Mouse (Mus musculus) lung, embryonic 14.5 days (tissue): ENCODE measurements around the gene Calm2. TPM values are rescaled to one million over a fixed set of nuclear protein-coding genes. Genes with fewer than 3 reads are reported as not detected.

Experiments
- ATAC-seq: fragments of 200-750 bp; cut with Nextera tagmentation; 2 replicates; pipeline ENCODE4 v1.8.0; 2017; ENCODE audit warnings: mild to moderate bottlenecking, moderate TSS enrichment, moderate library complexity; ENCODE audit not compliant: insufficient read depth
- DNase-seq: peaks from one replicate; pipeline ENCODE4 v3.0.0-alpha.2; 2015
- H3K27ac ChIP-seq: fragments of 300-500 bp; sonication (generic); 2 replicates; pipeline ENCODE4 v1.5.1; 2014; ENCODE audit warnings: low read depth, mild to moderate bottlenecking, moderate library complexity
- H3K27me3 ChIP-seq: fragments of 300-500 bp; sonication (generic); 2 replicates; pipeline ENCODE4 v1.6.1; 2014; ENCODE audit warnings: low read length, control low read depth; ENCODE audit not compliant: insufficient read depth
- H3K36me3 ChIP-seq: fragments of 300-500 bp; sonication (generic); 2 replicates; pipeline ENCODE4 v1.6.1; 2014; ENCODE audit warnings: control low read depth; ENCODE audit not compliant: insufficient read depth
- H3K4me1 ChIP-seq: fragments of 300-500 bp; sonication (generic); 2 replicates; pipeline ENCODE4 v1.6.1; 2014; ENCODE audit warnings: antibody characterized with exemption, control low read depth; ENCODE audit not compliant: insufficient read depth
- H3K4me2 ChIP-seq: fragments of 300-500 bp; sonication (generic); 2 replicates; pipeline ENCODE4 v1.6.1; 2014; ENCODE audit warnings: mild to moderate bottlenecking
- H3K4me3 ChIP-seq: fragments of 300-500 bp; sonication (generic); 2 replicates; pipeline ENCODE4 v1.5.1; 2014; ENCODE audit warnings: low read depth, low read length
- H3K9ac ChIP-seq: fragments of 300-500 bp; sonication (generic); 2 replicates; pipeline ENCODE4 v1.6.1; 2014
- H3K9me3 ChIP-seq: fragments of 300-500 bp; sonication (generic); 2 replicates; pipeline ENCODE4 v1.6.1; 2016; ENCODE audit warnings: low read depth, low read length, control low read depth
- CTCF ChIP-seq: IDR thresholded peaks from 2 replicates; pipeline ENCODE4 v1.5.1; 2016; ENCODE audit warnings: antibody characterized with exemption, low read depth
- WGBS: fragments of 180-500 bp; shearing (Covaris S2); extraction: QIAGEN DNeasy Blood & Tissue Kit; methylation state at CpG from one replicate; pipeline ENCODE4 v1.1.7; 2014; 5-methylcytosine and 5-hydroxymethylcytosine counted together
- polyA plus RNA-seq: library from polyadenylated mRNA; unstranded; fragments of >200 nt; fragmentation: Nextera tagmentation; extraction: Ambion mirVana; gene quantifications from 2 replicates; pipeline ENCODE4 v1.2.1, GENCODE M21; 2014

Calm2 gene
- polyA plus RNA-seq, 1 experiment from 2014 or later, result 944 TPM

DNA sequence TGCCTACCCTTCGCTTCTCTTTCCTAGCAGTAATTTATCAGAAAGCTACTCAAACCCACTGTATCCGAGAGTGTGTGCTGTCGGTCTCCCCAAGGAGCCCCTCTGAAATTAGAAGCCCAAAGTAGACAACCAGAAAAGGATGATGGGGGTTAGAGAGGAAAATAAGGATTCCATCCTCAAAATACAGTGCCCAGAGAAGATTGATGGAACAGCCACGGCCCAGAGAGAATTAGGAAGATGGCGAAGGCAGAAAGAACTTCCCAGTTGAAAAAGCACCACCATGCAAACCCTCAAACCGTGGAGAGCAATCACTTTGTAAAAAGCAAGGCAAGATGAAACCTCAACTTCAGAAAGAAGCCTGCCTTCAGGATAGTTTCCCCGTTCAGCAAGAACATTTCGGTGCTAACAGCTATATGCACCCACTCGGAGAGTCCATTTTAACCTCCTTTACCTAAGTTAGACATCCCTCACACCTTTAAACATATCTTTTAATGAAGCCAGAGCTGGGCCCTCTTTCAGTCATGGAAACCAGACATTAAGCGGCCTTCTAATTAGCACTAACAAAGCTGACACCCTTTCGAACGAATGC, 971 bp upstream of the Calm2 start:
- Histone ChIP-seq H3K36me3 (0 out of 2 replicates have a peak, but pooled peaks cover under 1% of the 10 kb centered on the region), H3K4me3 (peak overlapping the region; percentile 96), H3K9ac (peak overlapping the region; percentile 97), H3K4me2 (peak overlapping the region; percentile 86), H3K27ac (peak overlapping the region; percentile 98; the same call in 1 of the 2 replicates), H3K4me1 (peaks cover 13% of the 10 kb centered on the region), H3K27me3 (no peaks in the 10 kb centered on the region), H3K9me3 (no peaks in the 10 kb centered on the region)
- TF ChIP-seq CTCF, result no peak
- ATAC-seq, result no peak
- 48% methylated on average over 12 of the region's 12 CpGs for WGBS
- DNase-seq, result no peak

DNA sequence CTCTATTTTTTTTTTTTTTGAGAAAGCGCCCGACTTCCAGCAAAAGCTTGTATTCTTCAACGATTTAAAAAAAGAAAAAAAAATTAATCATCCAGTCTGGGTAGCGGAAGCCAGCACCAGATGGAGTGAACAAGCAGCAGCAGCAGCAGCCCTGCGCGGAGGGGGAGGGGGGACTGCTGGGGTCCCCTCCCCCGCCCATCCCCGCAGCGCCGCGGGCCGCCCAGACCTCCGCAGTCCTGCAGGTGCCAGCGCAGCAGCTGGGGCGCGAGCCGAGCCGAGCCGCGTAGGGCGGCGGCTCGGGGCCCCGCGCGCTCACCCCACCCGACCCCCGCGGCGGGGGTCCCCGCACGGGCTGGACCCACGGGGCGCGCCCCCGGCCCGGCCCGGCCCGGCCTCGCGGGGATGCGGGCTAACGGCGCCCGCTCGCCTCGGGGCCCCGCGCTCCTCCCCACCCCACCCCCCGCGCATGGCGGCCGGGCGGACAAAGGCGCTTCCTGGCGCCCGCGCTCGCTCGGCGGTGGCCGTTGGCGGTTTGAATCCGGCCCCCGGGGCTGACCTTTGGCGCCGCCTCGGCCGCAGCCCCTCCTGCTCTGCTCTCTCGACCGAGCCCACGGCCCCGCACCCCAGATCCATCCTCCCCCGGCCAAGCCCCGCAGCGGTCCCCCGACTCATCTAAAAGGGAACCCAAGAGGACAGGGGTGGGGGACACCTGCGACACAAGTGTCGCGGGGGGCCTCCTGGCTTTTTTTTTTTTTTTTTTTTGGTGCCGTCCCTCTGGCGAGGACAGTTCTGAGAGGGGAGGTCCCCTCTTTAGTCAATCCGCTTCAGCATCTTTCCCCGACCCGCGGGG, 593 bp downstream of the Calm2 start:
- Histone ChIP-seq H3K9me3 (no peaks in the 10 kb centered on the region), H3K27ac (peak overlapping the region; percentile 98), H3K4me3 (peak overlapping the region; percentile 96), H3K9ac (peak overlapping the region; percentile 97), H3K4me1 (peaks cover 17% of the 10 kb centered on the region), H3K36me3 (peaks cover 10% of the 10 kb centered on the region), H3K27me3 (no peaks in the 10 kb centered on the region), H3K4me2 (peak overlapping the region; percentile 86)
- ATAC-seq (peak; percentile 72), DNase-seq (peak; percentile 73)
- no peak for TF ChIP-seq CTCF
- WGBS, result under 1% methylated on average over 59 of the region's 86 CpGs

DNA sequence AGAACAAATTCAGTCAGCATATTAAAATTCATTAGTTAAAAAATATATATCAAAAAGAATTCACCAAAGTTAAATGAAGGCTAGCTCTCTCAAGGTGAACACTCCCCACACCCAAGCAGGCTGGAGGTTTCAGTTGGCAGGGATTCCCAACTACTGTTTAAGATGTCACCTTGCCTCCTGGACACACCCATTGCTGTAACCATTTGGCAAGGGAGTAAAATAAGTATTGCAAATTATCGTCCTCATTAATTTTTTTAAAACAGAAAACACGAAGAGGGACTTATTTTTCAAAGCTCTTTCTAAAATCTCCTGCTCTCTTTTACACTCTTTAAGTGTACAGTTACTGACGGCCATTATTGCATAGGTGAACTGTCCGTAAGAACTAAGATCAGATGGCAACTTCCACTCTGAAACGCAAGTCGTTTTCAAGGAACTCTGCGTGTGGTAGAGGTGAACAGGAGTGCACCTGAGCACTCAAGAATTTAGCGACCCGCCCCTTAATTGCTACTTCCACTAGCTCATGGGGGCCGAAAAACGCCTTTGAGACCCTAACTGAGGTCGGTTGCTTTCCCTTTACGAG, 1.3 kb downstream of the Calm2 start:
- ATAC-seq, result no peak

DNA sequence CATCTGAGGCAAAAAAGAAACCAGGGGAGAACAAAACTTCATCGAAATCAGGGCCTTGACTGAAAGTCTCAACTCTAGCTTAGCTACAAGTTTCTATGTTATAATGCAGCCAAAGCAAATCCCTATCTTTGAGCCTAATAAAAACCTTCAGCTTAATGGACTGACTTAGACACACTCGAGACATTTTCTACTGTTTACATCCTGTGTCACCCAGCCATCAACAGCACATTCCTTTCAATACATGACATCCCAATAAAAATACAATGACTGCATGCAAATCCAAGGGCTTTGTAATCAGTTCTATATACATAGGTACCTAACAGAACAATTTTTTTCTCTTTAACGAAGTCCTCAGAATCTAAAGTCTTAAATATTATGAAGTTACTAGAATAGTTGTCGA, 2.0 kb downstream of the Calm2 start:
- peaks cover 17% of the 10 kb centered on the region for H3K4me1 ChIP-seq
- no peaks in the 10 kb centered on the region for H3K27me3 ChIP-seq
- WGBS, result 23% methylated on average over 4 of the region's 4 CpGs
- no peak overlapping the region for H3K27ac ChIP-seq
- no peaks in the 10 kb centered on the region for H3K9me3 ChIP-seq
- peak overlapping the region; percentile 86 for H3K4me2 ChIP-seq
- no peak for TF ChIP-seq CTCF
- H3K4me3 ChIP-seq, result peak overlapping the region; percentile 30
- H3K36me3 ChIP-seq, result peaks cover 14% of the 10 kb centered on the region
- no peak for ATAC-seq
- DNase-seq, result peak; percentile 73
- H3K9ac ChIP-seq, result peak overlapping the region; percentile 35; the same call in 1 of the 2 replicates

More for the DNA sequence above, 1.3 kb downstream of the Calm2 start:
- H3K4me3 ChIP-seq, result peak overlapping the region; percentile 96
- no peaks in the 10 kb centered on the region for H3K27me3 ChIP-seq
- H3K27ac ChIP-seq, result peak overlapping the region; percentile 98
- H3K4me1 ChIP-seq, result peaks cover 17% of the 10 kb centered on the region
- H3K4me2 ChIP-seq, result peak overlapping the region; percentile 86
- no peak for TF ChIP-seq CTCF
- no peaks in the 10 kb centered on the region for H3K9me3 ChIP-seq
- under 1% methylated on average over 13 of the region's 13 CpGs for WGBS
- no peak for DNase-seq
- H3K36me3 ChIP-seq, result peaks cover 14% of the 10 kb centered on the region
- peak overlapping the region; percentile 97 for H3K9ac ChIP-seq

DNA sequence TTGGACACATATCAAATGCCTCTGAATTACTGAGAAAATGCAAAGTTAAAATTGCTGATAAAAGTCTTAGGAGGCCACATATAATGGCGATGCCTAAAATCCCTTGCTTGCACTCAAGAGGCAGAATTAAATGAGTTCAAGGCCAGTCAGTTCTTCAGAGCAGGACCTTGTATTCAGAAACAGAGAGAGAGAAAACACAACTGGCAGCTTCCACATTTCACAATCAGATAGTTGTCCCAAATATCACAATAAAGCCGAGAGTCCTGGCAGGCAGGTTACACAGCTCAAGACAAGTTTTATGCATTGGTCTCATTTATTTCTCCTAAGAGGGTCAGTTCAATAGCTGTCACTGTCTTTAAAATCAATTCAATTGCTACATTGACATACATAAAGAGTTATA, 5.2 kb downstream of the Calm2 start:
- no peak overlapping the region for H3K27ac ChIP-seq
- H3K4me2 ChIP-seq, result no peak overlapping the region
- DNase-seq (no peak), ATAC-seq (no peak)
- H3K36me3 ChIP-seq, result peaks cover 19% of the 10 kb centered on the region
- TF ChIP-seq CTCF, result no peak
- no peak overlapping the region for H3K9ac ChIP-seq
- WGBS, result 76% methylated on average over 2 of the region's 2 CpGs
- no peak overlapping the region for H3K4me3 ChIP-seq
- H3K27me3 ChIP-seq, result no peaks in the 10 kb centered on the region
- peaks cover 17% of the 10 kb centered on the region for H3K4me1 ChIP-seq
- no peaks in the 10 kb centered on the region for H3K9me3 ChIP-seq

DNA sequence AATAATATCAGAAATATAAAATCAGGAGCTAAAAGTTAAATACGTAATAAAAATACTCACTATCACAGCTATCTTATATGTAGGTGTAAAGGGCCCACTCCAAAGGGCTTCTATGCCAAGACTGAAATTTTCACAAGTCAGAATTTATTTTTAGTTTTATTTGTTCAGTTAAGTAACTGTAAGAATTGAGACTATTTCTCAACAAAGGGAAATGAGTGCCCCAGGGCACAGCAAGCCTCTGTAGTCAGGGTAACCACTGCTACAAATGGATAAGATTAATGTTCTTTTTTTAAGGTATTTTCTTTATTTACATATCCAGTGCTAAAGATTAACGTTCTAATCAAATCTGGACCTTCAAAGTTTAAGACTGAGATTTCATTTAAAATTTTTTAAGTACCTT, 7.3 kb downstream of the Calm2 start:
- WGBS, result 73% methylated on average over 2 of the region's 2 CpGs
- no peak for DNase-seq
- H3K9ac ChIP-seq, result no peak overlapping the region

DNA sequence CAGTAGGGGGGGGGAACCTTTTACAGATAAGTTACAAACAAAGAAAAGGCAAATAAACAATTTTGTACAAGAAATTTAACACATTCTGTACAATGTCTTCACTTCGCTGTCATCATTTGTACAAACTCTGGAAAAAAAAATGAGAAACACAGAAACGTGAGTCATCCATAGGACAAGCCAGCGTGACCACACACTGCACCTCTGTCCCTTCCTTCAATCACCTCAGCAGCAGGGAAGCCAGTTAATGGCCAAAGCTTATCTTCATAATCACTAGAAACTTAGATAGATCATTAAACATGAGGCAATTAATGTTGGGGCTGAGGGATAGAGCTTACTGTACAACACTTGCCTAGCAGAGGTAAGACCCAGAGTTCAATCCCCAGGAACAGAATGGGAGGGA, 12.8 kb downstream of the Calm2 start:
- Histone ChIP-seq H3K9ac (no peak overlapping the region), H3K4me1 (no peaks in the 10 kb centered on the region), H3K4me2 (no peak overlapping the region), H3K36me3 (peaks cover 65% of the 10 kb centered on the region), H3K4me3 (no peak overlapping the region), H3K9me3 (no peaks in the 10 kb centered on the region), H3K27ac (no peak overlapping the region), H3K27me3 (no peaks in the 10 kb centered on the region)
- TF ChIP-seq CTCF, result no peak
- 89% methylated on average over 3 of the region's 3 CpGs for WGBS
- no peak for DNase-seq
- no peak for ATAC-seq

More for the DNA sequence above, 7.3 kb downstream of the Calm2 start:
- no peak for TF ChIP-seq CTCF
- Histone ChIP-seq H3K36me3 (peaks cover 35% of the 10 kb centered on the region), H3K4me1 (peaks cover 13% of the 10 kb centered on the region), H3K4me3 (no peak overlapping the region), H3K4me2 (no peak overlapping the region), H3K27ac (no peak overlapping the region), H3K9me3 (no peaks in the 10 kb centered on the region), H3K27me3 (no peaks in the 10 kb centered on the region)
- no peak for ATAC-seq
